Mouse (Mus musculus) liver, embryonic 13.5 days (tissue): ENCODE results near the gene Slc7a14. TPM values are rescaled to one million over a fixed set of nuclear protein-coding genes. Genes with fewer than 3 reads are reported as not detected.
"Not testable (repeated sequence)": the region's sequence is repeated elsewhere in the genome, so short reads cannot be mapped to it uniquely, and the experiment has no call there.

Experiments
- ATAC-seq: fragments of 200-750 bp; cut with Nextera tagmentation; 2 replicates; pipeline ENCODE4 v1.8.0; 2017; ENCODE audit warnings: low read depth, mild to moderate bottlenecking, moderate number of reproducible peaks, moderate library complexity
- DNase-seq: peaks from one replicate; pipeline ENCODE4 v3.0.0; 2022
- H3K27ac ChIP-seq: fragments of 300-500 bp; sonication (generic); 2 replicates; pipeline ENCODE4 v1.5.1; 2015; ENCODE audit warnings: moderate library complexity, mild to moderate bottlenecking, inconsistent platforms
- H3K27me3 ChIP-seq: fragments of 300-500 bp; sonication (generic); 2 replicates; pipeline ENCODE4 v1.6.1; 2015; ENCODE audit warnings: mild to moderate bottlenecking, inconsistent platforms
- H3K36me3 ChIP-seq: fragments of 300-500 bp; sonication (generic); 2 replicates; pipeline ENCODE4 v1.6.1; 2015; ENCODE audit warnings: mild to moderate bottlenecking, inconsistent platforms
- H3K4me1 ChIP-seq: fragments of 300-500 bp; sonication (generic); replicated peaks from 2 replicates; pipeline ENCODE4 v1.6.1; 2015; ENCODE audit warnings: inconsistent platforms
- H3K4me2 ChIP-seq: fragments of 300-500 bp; sonication (generic); 2 replicates; pipeline ENCODE4 v1.6.1; 2015; ENCODE audit warnings: inconsistent platforms, mild to moderate bottlenecking, moderate library complexity
- H3K4me3 ChIP-seq: fragments of 300-500 bp; sonication (generic); replicated peaks from 2 replicates; pipeline ENCODE4 v1.5.1; 2015; ENCODE audit warnings: mild to moderate bottlenecking, inconsistent platforms
- H3K9ac ChIP-seq: fragments of 300-500 bp; sonication (generic); 2 replicates; pipeline ENCODE4 v1.6.1; 2015; ENCODE audit warnings: mild to moderate bottlenecking, inconsistent platforms
- H3K9me3 ChIP-seq: fragments of 300-500 bp; sonication (generic); replicated peaks from 2 replicates; pipeline ENCODE4 v1.6.1; 2016; ENCODE audit warnings: inconsistent platforms
- WGBS: fragments of 180-500 bp; shearing (Covaris S2); methylation state at CpG from one replicate; pipeline ENCODE4 v1.1.7; 2015; ENCODE audit not compliant: insufficient replicate concordance; 5-methylcytosine and 5-hydroxymethylcytosine counted together
- polyA plus RNA-seq: library from polyadenylated mRNA; unstranded; fragments of >200 nt; fragmentation: Nextera tagmentation; extraction: Ambion mirVana; gene quantifications from 2 replicates; pipeline ENCODE4 v1.2.1, GENCODE M21; 2015

The Slc7a14 gene
- polyA plus RNA-seq, 1 experiment from 2014 or later = 0.06 TPM

GRCm38 (mm10) chr3:31287421-31287948 lies 22.7 kb downstream of the Slc7a14 start:
- Histone ChIP-seq H3K27me3 (no peaks in the 10 kb centered on the region), H3K4me2 (no peak overlapping the region), H3K36me3 (no peaks in the 10 kb centered on the region), H3K4me1 (no peaks in the 10 kb centered on the region), H3K9me3 (no peaks in the 10 kb centered on the region), H3K9ac (no peak overlapping the region), H3K4me3 (no peak overlapping the region), H3K27ac (no peak overlapping the region)
- 65% methylated on average over 3 of the region's 3 CpGs for whole genome bisulfite sequencing
- no peak for ATAC-seq
- DNase-seq = no peak

- DNase-seq = no peak
- WGBS = 33% methylated on average over 2 of the region's 2 CpGs
- Histone ChIP-seq H3K4me2 (no peak overlapping the region), H3K9ac (no peak overlapping the region), H3K36me3 (no peaks in the 10 kb centered on the region), H3K9me3 (no peaks in the 10 kb centered on the region), H3K4me1 (no peaks in the 10 kb centered on the region), H3K27ac (no peak overlapping the region), H3K27me3 (no peaks in the 10 kb centered on the region), H3K4me3 (no peak overlapping the region)
- ATAC-seq = no peak
Measured at GRCm38 (mm10) chr3:31281116-31281515, 29.1 kb downstream of the Slc7a14 start.

GRCm38 (mm10) chr3:31274875-31275274 lies 35.3 kb downstream of the Slc7a14 start:
- Histone ChIP-seq H3K27ac (no peak overlapping the region), H3K36me3 (no peaks in the 10 kb centered on the region), H3K27me3 (no peaks in the 10 kb centered on the region), H3K9me3 (no peaks in the 10 kb centered on the region), H3K4me2 (no peak overlapping the region), H3K4me1 (no peaks in the 10 kb centered on the region), H3K9ac (no peak overlapping the region), H3K4me3 (no peak overlapping the region)
- DNase-seq (no peak), ATAC-seq (no peak)
- WGBS = 45% methylated on average over 2 of the region's 2 CpGs

GRCm38 (mm10) chr3:31273247-31273646 lies 36.9 kb downstream of the Slc7a14 start:
- H3K4me3 ChIP-seq, H3K27ac ChIP-seq, DNase-seq, H3K9ac ChIP-seq, H3K36me3 ChIP-seq, H3K4me1 ChIP-seq, H3K9me3 ChIP-seq, H3K27me3 ChIP-seq, H3K4me2 ChIP-seq, ATAC-seq: not testable (repeated sequence)

GRCm38 (mm10) chr3:31272635-31273034 lies 37.5 kb downstream of the Slc7a14 start:
- DNase-seq (no peak), ATAC-seq (no peak)
- no peak overlapping the region for H3K4me2 ChIP-seq
- no peaks in the 10 kb centered on the region for H3K36me3 ChIP-seq
- H3K9ac ChIP-seq = no peak overlapping the region
- H3K9me3 ChIP-seq = no peaks in the 10 kb centered on the region
- H3K4me3 ChIP-seq = no peak overlapping the region
- 62% methylated on average over 2 of the region's 2 CpGs for WGBS
- H3K27ac ChIP-seq = no peak overlapping the region
- H3K4me1 ChIP-seq = no peaks in the 10 kb centered on the region
- no peaks in the 10 kb centered on the region for H3K27me3 ChIP-seq

- 46% methylated on average over 4 of the region's 4 CpGs for WGBS
- Histone ChIP-seq H3K9ac (no peak overlapping the region), H3K4me3 (no peak overlapping the region), H3K27me3 (no peaks in the 10 kb centered on the region), H3K27ac (no peak overlapping the region), H3K4me1 (no peaks in the 10 kb centered on the region), H3K9me3 (no peaks in the 10 kb centered on the region), H3K4me2 (no peak overlapping the region), H3K36me3 (no peaks in the 10 kb centered on the region)
- no peak for ATAC-seq
- DNase-seq = no peak
Measured at GRCm38 (mm10) chr3:31269551-31270317, 40.4 kb downstream of the Slc7a14 start.

GRCm38 (mm10) chr3:31267921-31268320 lies 42.3 kb downstream of the Slc7a14 start:
- WGBS = 55% methylated on average over 2 of the region's 2 CpGs
- H3K27me3 ChIP-seq = no peaks in the 10 kb centered on the region
- no peak overlapping the region for H3K4me2 ChIP-seq
- H3K9me3 ChIP-seq = no peaks in the 10 kb centered on the region
- H3K36me3 ChIP-seq = no peaks in the 10 kb centered on the region
- H3K9ac ChIP-seq = no peak overlapping the region
- H3K4me3 ChIP-seq = no peak overlapping the region
- no peaks in the 10 kb centered on the region for H3K4me1 ChIP-seq
- DNase-seq (no peak), ATAC-seq (no peak)
- no peak overlapping the region for H3K27ac ChIP-seq

GRCm38 (mm10) chr3:31266941-31267340 lies 43.2 kb downstream of the Slc7a14 start:
- Histone ChIP-seq H3K27me3 (no peaks in the 10 kb centered on the region), H3K4me3 (no peak overlapping the region), H3K36me3 (no peaks in the 10 kb centered on the region), H3K9me3 (no peaks in the 10 kb centered on the region), H3K4me2 (no peak overlapping the region), H3K9ac (no peak overlapping the region), H3K27ac (no peak overlapping the region), H3K4me1 (no peaks in the 10 kb centered on the region)
- WGBS = 66% methylated on average over 7 of the region's 7 CpGs
- ATAC-seq = no peak
- DNase-seq = no peak

- H3K36me3 ChIP-seq = no peaks in the 10 kb centered on the region
- H3K9ac ChIP-seq = no peak overlapping the region
- WGBS = 57% methylated on average over 3 of the region's 3 CpGs
- no peaks in the 10 kb centered on the region for H3K27me3 ChIP-seq
- H3K27ac ChIP-seq = no peak overlapping the region
- DNase-seq (no peak), ATAC-seq (no peak)
- H3K9me3 ChIP-seq = no peaks in the 10 kb centered on the region
- H3K4me2 ChIP-seq = no peak overlapping the region
- no peaks in the 10 kb centered on the region for H3K4me1 ChIP-seq
- no peak overlapping the region for H3K4me3 ChIP-seq
Measured at GRCm38 (mm10) chr3:31263535-31263934, 46.6 kb downstream of the Slc7a14 start.

GRCm38 (mm10) chr3:31261418-31262014 lies 48.7 kb downstream of the Slc7a14 start:
- Histone ChIP-seq H3K36me3 (no peaks in the 10 kb centered on the region), H3K9ac (no peak overlapping the region), H3K4me2 (no peak overlapping the region), H3K4me3 (no peak overlapping the region), H3K27ac (no peak overlapping the region), H3K4me1 (no peaks in the 10 kb centered on the region), H3K9me3 (no peaks in the 10 kb centered on the region), H3K27me3 (no peaks in the 10 kb centered on the region)
- 54% methylated on average over 7 of the region's 7 CpGs for WGBS
- DNase-seq = no peak
- ATAC-seq = no peak

GRCm38 (mm10) chr3:31260964-31261346 lies 49.2 kb downstream of the Slc7a14 start:
- Histone ChIP-seq H3K9ac (no peak overlapping the region), H3K36me3 (no peaks in the 10 kb centered on the region), H3K4me2 (no peak overlapping the region), H3K4me3 (no peak overlapping the region), H3K4me1 (no peaks in the 10 kb centered on the region), H3K9me3 (no peaks in the 10 kb centered on the region), H3K27ac (no peak overlapping the region), H3K27me3 (no peaks in the 10 kb centered on the region)
- WGBS = 56% methylated on average over 3 of the region's 3 CpGs
- DNase-seq (no peak), ATAC-seq (no peak)
